Mouse (Mus musculus) liver, adult 2 months (tissue): ENCODE results near the gene Insc. TPM values are rescaled to one million over a fixed set of nuclear protein-coding genes. Genes with fewer than 3 reads are reported as not detected.
A peak's percentile ranks its signal among the peaks of the same experiment; 100 is the strongest.

ENCODE experiments used
- DNase-seq: peaks from one replicate; pipeline ENCODE4 v3.0.0-alpha.2; 2011; ENCODE audit warnings: low read depth, low spot score; ENCODE audit errors: extremely low read depth
- H3K27ac ChIP-seq: fragments of 200-500 bp; replicated peaks from 2 replicates; pipeline ENCODE4 v1.5.1; 2012; ENCODE audit warnings: low read depth, mild to moderate bottlenecking, control low read depth, inconsistent platforms, low read length; ENCODE audit not compliant: insufficient read depth
- H3K27me3 ChIP-seq: fragments of 200-500 bp; 2 replicates; pipeline ENCODE4 v1.6.1; 2012; ENCODE audit warnings: mild to moderate bottlenecking, moderate library complexity, low read length, inconsistent platforms; ENCODE audit not compliant: control insufficient read depth, insufficient read depth
- H3K36me3 ChIP-seq: fragments of 200-500 bp; 2 replicates; pipeline ENCODE4 v1.6.1; 2012; ENCODE audit warnings: low read length, inconsistent platforms; ENCODE audit not compliant: control insufficient read depth, insufficient read depth
- H3K4me1 ChIP-seq: fragments of 200-500 bp; 2 replicates; pipeline ENCODE4 v1.6.1; 2011; ENCODE audit warnings: low read length; ENCODE audit not compliant: control insufficient read depth, insufficient read depth
- H3K4me3 ChIP-seq: fragments of 200-500 bp; 2 replicates; pipeline ENCODE4 v1.5.1; 2011; ENCODE audit warnings: low read depth, mild to moderate bottlenecking, control low read depth, low read length, moderate library complexity; ENCODE audit not compliant: insufficient read depth
- H3K79me2 ChIP-seq: fragments of 200-500 bp; 2 replicates; pipeline ENCODE4 v1.6.1; 2012; ENCODE audit warnings: inconsistent platforms, mild to moderate bottlenecking, low read length, moderate library complexity; ENCODE audit not compliant: control insufficient read depth, insufficient read depth
- H3K9ac ChIP-seq: fragments of 200-500 bp; 2 replicates; pipeline ENCODE4 v1.6.1; 2012; ENCODE audit warnings: low read depth, mild to moderate bottlenecking, control low read depth, inconsistent platforms, low read length
- CTCF ChIP-seq: fragments of 200-500 bp; IDR thresholded peaks from 2 replicates; pipeline ENCODE4 v1.5.1; 2011; ENCODE audit warnings: low read depth, low read length, control low read depth
- POLR2A ChIP-seq: fragments of 200-500 bp; IDR thresholded peaks from 2 replicates; pipeline ENCODE4 v1.6.1; 2011; ENCODE audit warnings: low read length, control low read depth; ENCODE audit not compliant: insufficient read depth; ENCODE audit errors: extremely low read depth
- WGBS: fragments of 180-500 bp; shearing (Covaris S2); methylation state at CpG from one replicate; pipeline ENCODE4 v1.1.7; 2018; 5-methylcytosine and 5-hydroxymethylcytosine counted together
- polyA plus RNA-seq: library from polyadenylated mRNA; depleted of rRNA; stranded (reverse); fragments of >200 nt; gene quantifications from 2 replicates; pipeline ENCODE4 v1.2.3, GENCODE M21; 2012
- total RNA-seq: library from RNA; depleted of rRNA; stranded (reverse); fragments of >200 nt; gene quantifications from 2 replicates; pipeline ENCODE4 v1.2.3, GENCODE M21; 2014

Insc gene
- total and polyA plus RNA-seq, 2 experiments = 14.3 to 31.2 TPM

DNA sequence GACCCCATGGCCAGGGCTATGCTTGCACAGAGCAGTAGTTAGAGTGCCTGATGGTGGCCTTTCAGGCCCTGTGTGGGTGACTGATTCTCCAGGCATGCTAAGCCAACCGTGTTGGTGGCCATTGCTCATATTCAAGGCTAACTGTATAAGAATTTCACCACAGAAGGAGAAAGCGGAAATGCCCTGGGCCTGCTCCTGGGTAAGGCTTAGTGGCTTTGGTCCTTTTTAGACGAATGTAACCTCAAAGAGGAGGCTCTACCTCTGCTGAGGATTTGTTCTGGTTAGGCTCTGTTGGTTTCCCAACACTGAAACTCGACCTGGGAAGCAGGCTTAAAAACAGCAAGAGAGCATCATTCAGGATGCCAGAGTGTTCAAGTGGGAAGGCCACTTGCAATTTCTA lies 4.7 kb downstream of the Insc start:
- Histone ChIP-seq H3K79me2 (no peaks in the 10 kb centered on the region), H3K4me3 (no peak overlapping the region), H3K27ac (no peak overlapping the region), H3K4me1 (no peaks in the 10 kb centered on the region), H3K36me3 (no peaks in the 10 kb centered on the region), H3K9ac (no peak overlapping the region), H3K27me3 (no peaks in the 10 kb centered on the region)
- no peak for TF ChIP-seq POLR2A
- no peak for TF ChIP-seq CTCF
- no peak for DNase-seq
- WGBS = 65% methylated on average over 4 of the region's 4 CpGs

DNA sequence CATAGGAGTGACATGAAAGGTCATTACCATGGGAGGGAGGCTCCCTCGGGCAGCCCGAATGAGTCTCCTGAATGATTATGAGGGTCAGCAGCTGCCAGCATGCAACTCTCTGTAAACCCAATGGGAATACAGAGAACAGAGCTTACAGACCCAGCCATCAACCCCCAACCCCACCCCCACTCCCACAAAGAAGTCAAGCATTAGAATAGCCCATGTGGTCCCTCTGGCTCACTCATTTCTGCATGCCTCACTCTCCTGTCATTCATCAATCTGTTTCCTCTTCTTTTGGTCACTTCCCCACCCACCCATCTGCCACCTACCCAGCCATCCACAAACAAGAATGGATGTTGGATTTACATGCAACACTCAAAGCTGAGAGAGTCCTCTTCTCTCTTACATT lies 10.0 kb downstream of the Insc start:
- H3K4me3 ChIP-seq = no peak overlapping the region
- no peak for DNase-seq
- no peaks in the 10 kb centered on the region for H3K4me1 ChIP-seq
- no peak overlapping the region for H3K27ac ChIP-seq
- no peak overlapping the region for H3K9ac ChIP-seq
- no peaks in the 10 kb centered on the region for H3K27me3 ChIP-seq
- H3K79me2 ChIP-seq = no peaks in the 10 kb centered on the region
- 96% methylated on average over 2 of the region's 2 CpGs for WGBS
- H3K36me3 ChIP-seq = no peaks in the 10 kb centered on the region
- no peak for TF ChIP-seq POLR2A

DNA sequence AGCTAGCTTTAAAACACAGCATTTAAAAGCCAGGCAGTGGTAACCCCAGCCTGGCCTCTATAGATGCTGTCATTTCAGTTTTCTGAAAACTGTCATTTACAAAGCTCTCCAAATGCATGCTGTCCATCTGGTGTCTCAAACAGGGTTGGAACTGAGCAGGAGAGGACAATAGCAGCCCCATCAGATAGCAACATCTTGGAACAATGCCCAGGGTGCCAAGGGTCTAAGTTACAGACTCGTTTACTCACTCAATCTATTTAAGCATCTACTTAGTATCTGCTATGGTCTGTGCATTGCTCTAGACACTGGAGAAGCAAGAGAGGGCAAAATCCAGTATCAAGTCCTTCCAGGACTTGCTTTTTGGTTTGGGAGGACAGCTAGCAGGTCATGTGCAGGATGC lies 10.7 kb downstream of the Insc start:
- peak; percentile 58 for DNase-seq
- Histone ChIP-seq H3K4me1 (no peaks in the 10 kb centered on the region), H3K4me3 (no peak overlapping the region), H3K27me3 (no peaks in the 10 kb centered on the region), H3K79me2 (no peaks in the 10 kb centered on the region), H3K27ac (no peak overlapping the region), H3K9ac (no peak overlapping the region), H3K36me3 (no peaks in the 10 kb centered on the region)
- WGBS = 9% methylated on average over 1 of the region's 1 CpGs
- TF ChIP-seq POLR2A (no peak), CTCF (no peak)

DNA sequence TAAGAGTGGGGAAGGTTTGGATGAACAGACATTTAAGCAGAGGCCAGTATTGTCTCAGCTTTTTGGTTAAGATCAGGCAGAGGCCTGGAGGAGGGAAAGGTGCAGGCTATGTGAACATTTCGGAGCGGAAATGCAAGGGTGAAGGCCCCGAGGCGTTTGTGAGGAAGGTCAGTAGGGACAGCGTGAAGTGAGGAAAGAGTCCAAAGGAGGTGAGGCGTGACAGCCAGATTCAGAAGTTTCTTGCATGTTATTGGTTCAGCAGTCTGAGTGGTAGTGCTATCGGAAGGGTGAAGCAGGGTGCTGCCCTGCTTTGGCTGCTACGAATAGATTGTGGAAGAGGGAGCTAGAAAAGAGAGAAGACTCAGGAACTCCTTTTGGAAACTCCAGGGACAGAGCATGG lies 11.1 kb downstream of the Insc start:
- Histone ChIP-seq H3K27ac (no peak overlapping the region), H3K79me2 (no peaks in the 10 kb centered on the region), H3K27me3 (no peaks in the 10 kb centered on the region), H3K4me1 (no peaks in the 10 kb centered on the region), H3K36me3 (no peaks in the 10 kb centered on the region), H3K9ac (no peak overlapping the region), H3K4me3 (no peak overlapping the region)
- 84% methylated on average over 8 of the region's 8 CpGs for WGBS
- peak; percentile 59 for DNase-seq
- TF ChIP-seq POLR2A = no peak
- no peak for TF ChIP-seq CTCF

DNA sequence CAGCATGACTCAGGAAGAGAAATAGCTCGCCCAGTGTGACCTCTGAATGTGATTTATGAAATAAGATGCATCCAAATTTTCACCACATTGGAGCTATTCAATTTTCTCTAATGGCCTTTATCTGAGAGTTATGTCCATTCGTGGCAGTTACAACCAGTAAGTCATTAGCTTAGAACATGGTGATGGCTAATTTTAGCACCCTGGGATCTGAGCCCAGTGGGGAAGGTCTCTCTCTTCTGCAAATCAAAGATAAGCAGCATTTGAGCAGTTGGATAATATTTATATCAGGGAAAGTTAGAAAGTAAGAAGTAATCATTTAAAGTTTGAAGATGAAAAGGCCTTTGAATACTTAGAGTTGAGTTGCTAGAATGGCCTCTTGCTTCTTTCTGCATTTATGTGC lies 19.2 kb downstream of the Insc start:
- Histone ChIP-seq H3K27ac (no peak overlapping the region), H3K36me3 (no peaks in the 10 kb centered on the region), H3K9ac (no peak overlapping the region), H3K4me3 (no peak overlapping the region), H3K27me3 (no peaks in the 10 kb centered on the region), H3K79me2 (no peaks in the 10 kb centered on the region), H3K4me1 (peaks cover 3% of the 10 kb centered on the region)
- WGBS = 81% methylated on average over 2 of the region's 2 CpGs
- no peak for DNase-seq
- no peak for TF ChIP-seq CTCF
- TF ChIP-seq POLR2A = no peak

DNA sequence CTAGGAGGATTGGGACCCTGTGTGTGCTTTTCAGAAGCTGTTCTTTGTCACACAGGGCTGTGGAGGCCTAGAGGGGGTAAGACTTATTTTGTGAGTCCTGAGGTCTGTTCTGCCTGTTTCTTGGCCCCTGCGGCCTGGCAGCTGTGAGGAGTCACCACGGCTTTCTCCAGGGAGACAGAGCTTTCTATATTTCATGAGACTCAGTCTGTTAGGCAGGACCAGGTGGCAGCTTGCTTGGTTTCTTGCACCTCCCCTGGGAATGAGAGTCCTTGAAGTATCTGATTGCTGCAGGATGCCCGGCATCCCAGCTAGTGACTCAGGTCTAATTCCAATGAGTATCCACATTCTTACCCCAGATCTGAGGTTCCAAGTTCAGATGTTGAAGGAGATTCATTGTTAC lies 21.8 kb downstream of the Insc start:
- H3K79me2 ChIP-seq = no peaks in the 10 kb centered on the region
- no peaks in the 10 kb centered on the region for H3K27me3 ChIP-seq
- 95% methylated on average over 3 of the region's 3 CpGs for WGBS
- no peak for DNase-seq
- H3K27ac ChIP-seq = no peak overlapping the region
- H3K4me1 ChIP-seq = peaks cover 6% of the 10 kb centered on the region
- H3K4me3 ChIP-seq = no peak overlapping the region
- no peaks in the 10 kb centered on the region for H3K36me3 ChIP-seq
- no peak for TF ChIP-seq CTCF
- TF ChIP-seq POLR2A = no peak
- no peak overlapping the region for H3K9ac ChIP-seq
